Mouse (Mus musculus): ENCODE results near the gene Bik. TPM values are rescaled to one million over a fixed set of nuclear protein-coding genes. Genes with fewer than 3 reads are reported as not detected.

Gene Bik
- polyA plus RNA-seq, 1 experiment from 2014 or later: 1.9 TPM

- Histone ChIP-seq H3K4me3 (no peak overlapping the region), H3K36me3 (no peaks in the 10 kb centered on the region), H3K27ac (replicated peaks) (no peak overlapping the region), H3K4me1 (peaks cover 20% of the 10 kb centered on the region), H3K4me2 (replicated peaks) (no peak overlapping the region), H3K9ac (replicated peaks) (no peak overlapping the region), H3K27me3 (peaks cover 40% of the 10 kb centered on the region), H3K9me3 (no peaks in the 10 kb centered on the region)
- 69% methylated on average over 5 of the region's 5 CpGs for WGBS
- ATAC-seq (ENCODE audit: low FRiP score, low read depth): no peak
These were observed 34.3 kb downstream of the Bik start for GRCm38 (mm10) chr15:83560941-83561477.

- WGBS: 30% methylated on average over 15 of the region's 15 CpGs
- peak overlapping the region; percentile 42; the same call in 1 of the 2 replicates for H3K4me3 ChIP-seq
- H3K4me1 ChIP-seq: peaks cover 20% of the 10 kb centered on the region
- no peak for ATAC-seq (ENCODE audit: low FRiP score, low read depth)
- H3K27me3 ChIP-seq: peaks cover 38% of the 10 kb centered on the region
- no peak overlapping the region for H3K9ac ChIP-seq (replicated peaks)
- H3K9me3 ChIP-seq: no peaks in the 10 kb centered on the region
- H3K4me2 ChIP-seq (replicated peaks): peak overlapping the region; percentile 85
- H3K36me3 ChIP-seq: no peaks in the 10 kb centered on the region
- no peak overlapping the region for H3K27ac ChIP-seq (replicated peaks)
These were observed 36.1 kb downstream of the Bik start for GRCm38 (mm10) chr15:83562626-83563270.

GRCm38 (mm10) chr15:83563327-83563856 is 36.7 kb downstream of the Bik start, which contains the start of the genes Tspo and Mcat:
Gene Tspo (plus strand): TSS chr15:83563592.
Gene Mcat (minus strand): TSS chr15:83563787.
- WGBS: under 1% methylated on average over 26 of the region's 28 CpGs
- H3K4me3 ChIP-seq: peak within 1 kb of the TSS; percentile 42

GRCm38 (mm10) chr15:83563857-83564651 is 37.4 kb downstream of the Bik start:
- 0 out of 2 replicates have a peak, but pooled peaks have one; percentile 23 for ATAC-seq (ENCODE audit: low FRiP score, low read depth)
- H3K27ac ChIP-seq (replicated peaks): no peak overlapping the region
- H3K4me1 ChIP-seq: peaks cover 20% of the 10 kb centered on the region
- 2% methylated on average over 27 of the region's 27 CpGs for WGBS
- H3K27me3 ChIP-seq: peaks cover 27% of the 10 kb centered on the region
- peak overlapping the region; percentile 85 for H3K4me2 ChIP-seq (replicated peaks)
- no peaks in the 10 kb centered on the region for H3K36me3 ChIP-seq
- peak overlapping the region; percentile 42 for H3K4me3 ChIP-seq
- peak overlapping the region; percentile 51 for H3K9ac ChIP-seq (replicated peaks)
- H3K9me3 ChIP-seq: no peaks in the 10 kb centered on the region

More at GRCm38 (mm10) chr15:83563327-83563856, 36.7 kb downstream of the Bik start, which contains the start of the genes Tspo and Mcat:
- Histone ChIP-seq H3K27me3 (peaks cover 31% of the 10 kb centered on the region), H3K4me2 (replicated peaks) (peak within 1 kb of the TSS; percentile 85), H3K9me3 (no peaks in the 10 kb centered on the region), H3K4me1 (peaks cover 20% of the 10 kb centered on the region), H3K27ac (replicated peaks) (no peak within 1 kb of the TSS), H3K9ac (replicated peaks) (peak within 1 kb of the TSS; percentile 51), H3K36me3 (no peaks in the 10 kb centered on the region)
- ATAC-seq (ENCODE audit: low FRiP score, low read depth): peak; percentile 38; the same call in 1 of the 2 replicates

GRCm38 (mm10) chr15:83565434-83565833 is 38.8 kb downstream of the Bik start:
- Histone ChIP-seq H3K4me2 (replicated peaks) (no peak overlapping the region), H3K27me3 (peaks cover 27% of the 10 kb centered on the region), H3K36me3 (no peaks in the 10 kb centered on the region), H3K27ac (replicated peaks) (no peak overlapping the region), H3K4me1 (peaks cover 20% of the 10 kb centered on the region), H3K9me3 (no peaks in the 10 kb centered on the region), H3K4me3 (no peak overlapping the region), H3K9ac (replicated peaks) (no peak overlapping the region)
- 88% methylated on average over 3 of the region's 3 CpGs for WGBS
- no peak for ATAC-seq (ENCODE audit: low FRiP score, low read depth)

- H3K4me3 ChIP-seq: no peak overlapping the region
- no peaks in the 10 kb centered on the region for H3K9me3 ChIP-seq
- H3K27me3 ChIP-seq: peaks cover 27% of the 10 kb centered on the region
- no peak overlapping the region for H3K9ac ChIP-seq (replicated peaks)
- ATAC-seq (ENCODE audit: low FRiP score, low read depth): no peak
- no peak overlapping the region for H3K4me2 ChIP-seq (replicated peaks)
- H3K4me1 ChIP-seq: peaks cover 20% of the 10 kb centered on the region
- no peaks in the 10 kb centered on the region for H3K36me3 ChIP-seq
- no peak overlapping the region for H3K27ac ChIP-seq (replicated peaks)
- 73% methylated on average over 5 of the region's 5 CpGs for WGBS
These were observed 39.3 kb downstream of the Bik start for GRCm38 (mm10) chr15:83566006-83566405.

- Histone ChIP-seq H3K9me3 (no peaks in the 10 kb centered on the region), H3K27ac (replicated peaks) (no peak overlapping the region), H3K4me1 (peaks cover 19% of the 10 kb centered on the region), H3K27me3 (peaks cover 17% of the 10 kb centered on the region), H3K4me3 (no peak overlapping the region), H3K9ac (replicated peaks) (no peak overlapping the region), H3K4me2 (replicated peaks) (no peak overlapping the region), H3K36me3 (no peaks in the 10 kb centered on the region)
- ATAC-seq (ENCODE audit: low FRiP score, low read depth): no peak
- WGBS: 90% methylated on average over 3 of the region's 3 CpGs
These were observed 41.1 kb downstream of the Bik start for GRCm38 (mm10) chr15:83567728-83568127.

- WGBS: 96% methylated on average over 5 of the region's 5 CpGs
- H3K27ac ChIP-seq (replicated peaks): no peak overlapping the region
- no peak overlapping the region for H3K9ac ChIP-seq (replicated peaks)
- H3K36me3 ChIP-seq: no peaks in the 10 kb centered on the region
- H3K4me3 ChIP-seq: no peak overlapping the region
- H3K9me3 ChIP-seq: no peaks in the 10 kb centered on the region
- no peak for ATAC-seq (ENCODE audit: low FRiP score, low read depth)
- no peak overlapping the region for H3K4me2 ChIP-seq (replicated peaks)
- H3K27me3 ChIP-seq: peaks cover 9% of the 10 kb centered on the region
- H3K4me1 ChIP-seq: peaks cover 11% of the 10 kb centered on the region
These were observed 41.9 kb downstream of the Bik start for GRCm38 (mm10) chr15:83568544-83568943.

- peaks cover 3% of the 10 kb centered on the region for H3K36me3 ChIP-seq
- H3K27ac ChIP-seq (replicated peaks): no peak overlapping the region
- H3K4me3 ChIP-seq: no peak overlapping the region
- H3K4me2 ChIP-seq (replicated peaks): no peak overlapping the region
- no peaks in the 10 kb centered on the region; the same call in 1 of the 2 replicates for H3K27me3 ChIP-seq
- no peak for ATAC-seq (ENCODE audit: low FRiP score, low read depth)
- H3K9ac ChIP-seq (replicated peaks): no peak overlapping the region
- no peaks in the 10 kb centered on the region for H3K4me1 ChIP-seq
- no peaks in the 10 kb centered on the region for H3K9me3 ChIP-seq
- WGBS: 62% methylated on average over 11 of the region's 11 CpGs
These were observed 43.0 kb downstream of the Bik start for GRCm38 (mm10) chr15:83569682-83570081.

- Histone ChIP-seq H3K4me3 (no peak overlapping the region), H3K27ac (replicated peaks) (no peak overlapping the region), H3K9me3 (no peaks in the 10 kb centered on the region), H3K4me1 (no peaks in the 10 kb centered on the region), H3K36me3 (peaks cover 13% of the 10 kb centered on the region), H3K9ac (replicated peaks) (no peak overlapping the region), H3K27me3 (no peaks in the 10 kb centered on the region; the same call in 1 of the 2 replicates), H3K4me2 (replicated peaks) (no peak overlapping the region)
- ATAC-seq (ENCODE audit: low FRiP score, low read depth): no peak
- 71% methylated on average over 2 of the region's 2 CpGs for WGBS
These were observed 44.0 kb downstream of the Bik start for GRCm38 (mm10) chr15:83570641-83571040.

GRCm38 (mm10) chr15:83571636-83572035 is 45.0 kb downstream of the Bik start:
- Histone ChIP-seq H3K9ac (replicated peaks) (no peak overlapping the region), H3K4me1 (no peaks in the 10 kb centered on the region), H3K27me3 (no peaks in the 10 kb centered on the region), H3K9me3 (no peaks in the 10 kb centered on the region), H3K4me3 (no peak overlapping the region), H3K4me2 (replicated peaks) (no peak overlapping the region), H3K36me3 (peaks cover 23% of the 10 kb centered on the region), H3K27ac (replicated peaks) (no peak overlapping the region)
- WGBS: 89% methylated on average over 5 of the region's 5 CpGs
- ATAC-seq (ENCODE audit: low FRiP score, low read depth): no peak

- Histone ChIP-seq H3K27me3 (no peaks in the 10 kb centered on the region), H3K27ac (replicated peaks) (no peak overlapping the region), H3K4me1 (no peaks in the 10 kb centered on the region), H3K36me3 (peaks cover 28% of the 10 kb centered on the region), H3K4me3 (no peak overlapping the region), H3K9ac (replicated peaks) (no peak overlapping the region), H3K4me2 (replicated peaks) (no peak overlapping the region), H3K9me3 (no peaks in the 10 kb centered on the region)
- ATAC-seq (ENCODE audit: low FRiP score, low read depth): no peak
- 87% methylated on average over 4 of the region's 4 CpGs for WGBS
These were observed 45.5 kb downstream of the Bik start for GRCm38 (mm10) chr15:83572132-83572531.
